Mouse (Mus musculus) forebrain, embryonic 10.5 days (tissue): ENCODE measurements around the gene 1810055G02Rik. TPM values are rescaled to one million over a fixed set of nuclear protein-coding genes. Genes with fewer than 3 reads are reported as not detected.

Experiments
- DNase-seq: peaks from one replicate; pipeline ENCODE4 v3.0.0-alpha.2; 2017; ENCODE audit warnings: low spot score; ENCODE audit errors: extremely low spot score
- H3K27ac ChIP-seq: fragments of 300-500 bp; sonication (generic); 2 replicates; pipeline ENCODE4 v1.5.1; 2016; ENCODE audit warnings: mild to moderate bottlenecking
- H3K27me3 ChIP-seq: fragments of 300-500 bp; sonication (generic); 2 replicates; pipeline ENCODE4 v1.6.1; 2016; ENCODE audit warnings: mild to moderate bottlenecking; ENCODE audit not compliant: poor library complexity, severe bottlenecking
- H3K36me3 ChIP-seq: fragments of 300-500 bp; sonication (generic); replicated peaks from 2 replicates; pipeline ENCODE4 v1.6.1; 2016; ENCODE audit warnings: mild to moderate bottlenecking, moderate library complexity
- H3K4me1 ChIP-seq: fragments of 300-500 bp; sonication (generic); 2 replicates; pipeline ENCODE4 v1.6.1; 2016
- H3K4me3 ChIP-seq: fragments of 300-500 bp; sonication (generic); 2 replicates; pipeline ENCODE4 v1.5.1; 2016; ENCODE audit warnings: mild to moderate bottlenecking, moderate library complexity
- H3K9me3 ChIP-seq: fragments of 300-500 bp; sonication (generic); 2 replicates; pipeline ENCODE4 v1.6.1; 2016; ENCODE audit warnings: mild to moderate bottlenecking, moderate library complexity
- WGBS: fragments of 180-500 bp; shearing (Covaris S2); methylation state at CpG from one replicate; pipeline ENCODE4 v1.1.7; 2016; 5-methylcytosine and 5-hydroxymethylcytosine counted together
- polyA plus RNA-seq: library from polyadenylated mRNA; unstranded; fragments of >200 nt; fragmentation: Nextera tagmentation; extraction: Ambion mirVana; gene quantifications from 2 replicates; pipeline ENCODE4 v1.2.1, GENCODE M21; 2016

Gene 1810055G02Rik
- polyA plus RNA-seq, 1 experiment from 2014 or later = 44.9 TPM

DNA sequence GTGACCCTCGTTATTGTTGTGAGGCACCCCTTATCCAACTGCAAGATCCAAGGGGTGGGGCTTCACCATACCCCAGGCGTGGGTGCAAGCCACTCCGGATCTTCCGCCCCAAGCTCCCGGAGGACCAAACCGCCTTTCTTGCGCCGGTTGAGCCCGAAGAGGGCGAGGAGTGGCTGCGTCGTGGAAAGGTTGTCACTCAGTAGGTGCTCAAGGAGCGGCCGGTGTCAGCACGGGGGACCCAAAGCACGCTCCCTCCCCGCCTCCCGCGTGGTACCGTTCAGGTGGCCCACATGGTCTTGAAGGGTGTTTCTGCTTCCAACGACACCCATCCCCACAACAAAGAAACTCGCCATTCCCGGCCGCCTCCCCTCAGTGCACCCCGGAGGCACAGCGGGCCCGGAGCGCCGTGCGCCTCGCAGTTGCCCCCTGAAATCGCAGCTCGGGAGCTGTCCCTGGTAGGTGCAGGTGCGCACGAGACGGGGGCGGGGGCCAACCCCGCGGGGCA lies 59.2 kb downstream of the 1810055G02Rik start, which contains the start of gene Kmt5b:
Kmt5b (plus strand) TSS at position 146 of the 505 bp plus-strand sequence.
- no peak for DNase-seq
- peaks cover 21% of the 10 kb centered on the region for H3K4me1 ChIP-seq
- H3K27me3 ChIP-seq = no peaks in the 10 kb centered on the region
- no peaks in the 10 kb centered on the region for H3K9me3 ChIP-seq
- peak within 1 kb of the TSS; percentile 99 for H3K4me3 ChIP-seq
- WGBS = under 1% methylated on average over 39 of the region's 39 CpGs
- H3K27ac ChIP-seq = peak within 1 kb of the TSS; percentile 100
- H3K36me3 ChIP-seq = peaks cover 14% of the 10 kb centered on the region

Other genes with a start within 250 kb of the 1810055G02Rik start
- 72.3 and 75.3 TPM in 2 replicates for gene Ppp6r3, start 132.5 kb upstream of the 1810055G02Rik start, polyA plus RNA-seq
- gene Lrp5, start 21.7 kb upstream of the 1810055G02Rik start, polyA plus RNA-seq = 3.6 and 3.9 TPM in 2 replicates
- 29.2 and 29.3 TPM in 2 replicates for gene Kmt5b, start 59.1 kb downstream of the 1810055G02Rik start, polyA plus RNA-seq
- gene Chka, start 143.5 kb downstream of the 1810055G02Rik start, polyA plus RNA-seq = 52.3 and 54.3 TPM in 2 replicates
- 17.2 and 17.9 TPM in 2 replicates for gene Tcirg1, start 198.8 kb downstream of the 1810055G02Rik start, polyA plus RNA-seq
- gene Ndufs8, start 204.5 kb downstream of the 1810055G02Rik start, polyA plus RNA-seq = 226 and 228 TPM in 2 replicates
- gene Aldh3b1, start 221.5 kb downstream of the 1810055G02Rik start, polyA plus RNA-seq = 0.36 and 0.58 TPM in 2 replicates
- gene Unc93b1, start 226.9 kb downstream of the 1810055G02Rik start, polyA plus RNA-seq = 4.6 and 4.9 TPM in 2 replicates